Mouse (Mus musculus) cerebellum, adult 2 months (tissue): ENCODE results near the gene Cav1. TPM values are rescaled to one million over a fixed set of nuclear protein-coding genes. Genes with fewer than 3 reads are reported as not detected.

ENCODE experiments used
- DNase-seq, 2 experiments: peaks; one replicate each; pipeline ENCODE4 v3.0.0; 2021
- H3K27ac ChIP-seq: fragments of 200-500 bp; 2 replicates; pipeline ENCODE4 v1.5.1; 2012; ENCODE audit warnings: low read length, control low read depth, inconsistent platforms; ENCODE audit not compliant: insufficient read depth
- H3K27me3 ChIP-seq: fragments of 200-500 bp; 2 replicates; pipeline ENCODE4 v1.6.1; 2012; ENCODE audit warnings: inconsistent platforms, mild to moderate bottlenecking, low read length, moderate library complexity; ENCODE audit not compliant: control insufficient read depth, insufficient read depth
- H3K4me1 ChIP-seq: fragments of 200-500 bp; 2 replicates; pipeline ENCODE4 v1.6.1; 2011; ENCODE audit warnings: low read length; ENCODE audit not compliant: control insufficient read depth, insufficient read depth
- H3K4me3 ChIP-seq: fragments of 200-500 bp; replicated peaks from 2 replicates; pipeline ENCODE3; 2011; ENCODE audit warnings: mild to moderate bottlenecking, low read depth, low read length, control low read depth; ENCODE audit not compliant: insufficient read depth
- CTCF ChIP-seq: fragments of 200-500 bp; IDR thresholded peaks from 2 replicates; pipeline ENCODE4 v1.5.1; 2011; ENCODE audit warnings: low read depth, mild to moderate bottlenecking, control low read depth, low read length, moderate library complexity, borderline replicate concordance; ENCODE audit not compliant: insufficient read depth
- POLR2A ChIP-seq: fragments of 200-500 bp; IDR thresholded peaks from 2 replicates; pipeline ENCODE4 v1.6.1; 2011; ENCODE audit warnings: low read length, control low read depth, borderline replicate concordance; ENCODE audit not compliant: insufficient read depth
- WGBS: fragments of 180-500 bp; shearing (Covaris S2); methylation state at CpG from one replicate; pipeline ENCODE4 v1.1.7; 2018; 5-methylcytosine and 5-hydroxymethylcytosine counted together
- polyA plus RNA-seq: library from polyadenylated mRNA; depleted of rRNA; stranded (reverse); fragments of >200 nt; gene quantifications from 2 replicates; pipeline ENCODE4 v1.2.3, GENCODE M21; 2012; rRNA removed

The Cav1 gene
- polyA plus RNA-seq: 15.4 and 19.0 TPM in 2 replicates

GRCm38 (mm10) chr6:17305954-17306601 lies at the start of gene Cav1:
Gene Cav1 (plus strand): TSS chr6:17306335.
- DNase-seq: peak; percentile 51 to 53
- peak within 1 kb of the TSS; percentile 46 for H3K4me3 ChIP-seq
- 0% methylated on average over 26 of the region's 26 CpGs for WGBS
- TF ChIP-seq POLR2A (no peak), CTCF (no peak)
- H3K27ac ChIP-seq: no peak within 1 kb of the TSS
- 0 out of 2 replicates have a peak, but pooled peaks cover 4% of the 10 kb centered on the region for H3K4me1 ChIP-seq
- no peaks in the 10 kb centered on the region for H3K27me3 ChIP-seq

DNA sequence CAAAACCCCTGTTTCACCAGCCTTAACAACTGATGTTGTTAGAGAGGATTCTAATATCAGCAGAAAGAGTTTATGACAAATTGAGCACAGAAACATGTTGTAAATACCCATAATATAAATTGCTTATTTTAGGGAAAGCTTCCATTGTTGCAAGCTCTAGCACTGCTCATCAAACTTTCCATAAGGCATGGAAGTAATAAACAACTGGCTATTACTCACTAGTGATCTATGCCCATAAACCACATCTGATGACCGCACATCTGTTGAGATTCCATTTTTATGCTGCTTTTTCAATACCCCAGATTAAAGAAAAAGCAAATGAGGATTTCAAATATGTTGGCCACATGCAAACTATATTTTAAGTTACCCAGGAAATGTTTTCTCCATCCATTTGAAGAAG lies 48.0 kb upstream of the Cav1 start:
- 95% methylated on average over 1 of the region's 1 CpGs for WGBS
- no peak for DNase-seq

GRCm38 (mm10) chr6:17258911-17259310 lies 47.2 kb upstream of the Cav1 start:
- Histone ChIP-seq H3K27me3 (no peaks in the 10 kb centered on the region), H3K4me3 (no peak overlapping the region), H3K4me1 (no peaks in the 10 kb centered on the region), H3K27ac (no peak overlapping the region)
- no peak for TF ChIP-seq CTCF
- TF ChIP-seq POLR2A: no peak
- no peak for DNase-seq
- WGBS: 97% methylated on average over 1 of the region's 1 CpGs

More for the DNA sequence above, 48.0 kb upstream of the Cav1 start:
- Histone ChIP-seq H3K4me3 (no peak overlapping the region), H3K27me3 (no peaks in the 10 kb centered on the region), H3K27ac (no peak overlapping the region), H3K4me1 (no peaks in the 10 kb centered on the region)
- TF ChIP-seq POLR2A (no peak), CTCF (no peak)

GRCm38 (mm10) chr6:17262786-17263185 lies 43.3 kb upstream of the Cav1 start:
- TF ChIP-seq CTCF (no peak), POLR2A (no peak)
- Histone ChIP-seq H3K4me1 (no peaks in the 10 kb centered on the region), H3K27me3 (no peaks in the 10 kb centered on the region), H3K4me3 (no peak overlapping the region), H3K27ac (no peak overlapping the region)
- DNase-seq: no peak
- 63% methylated on average over 2 of the region's 2 CpGs for WGBS

- TF ChIP-seq POLR2A (no peak), CTCF (no peak)
- Histone ChIP-seq H3K4me3 (no peak overlapping the region), H3K27ac (no peak overlapping the region), H3K27me3 (no peaks in the 10 kb centered on the region), H3K4me1 (no peaks in the 10 kb centered on the region)
- no peak for DNase-seq
- WGBS: 79% methylated on average over 4 of the region's 4 CpGs
Observed at GRCm38 (mm10) chr6:17265043-17265442, 41.1 kb upstream of the Cav1 start.

- H3K27ac ChIP-seq: no peak overlapping the region
- no peaks in the 10 kb centered on the region for H3K27me3 ChIP-seq
- no peak for TF ChIP-seq CTCF
- no peak for TF ChIP-seq POLR2A
- no peak overlapping the region for H3K4me3 ChIP-seq
- no peak for DNase-seq
- no peaks in the 10 kb centered on the region for H3K4me1 ChIP-seq
- 51% methylated on average over 3 of the region's 3 CpGs for WGBS
Observed at GRCm38 (mm10) chr6:17266466-17266865, 39.7 kb upstream of the Cav1 start.

- Histone ChIP-seq H3K4me1 (no peaks in the 10 kb centered on the region), H3K27ac (no peak overlapping the region), H3K4me3 (no peak overlapping the region), H3K27me3 (no peaks in the 10 kb centered on the region; the same call in 1 of the 2 replicates)
- no peak for DNase-seq
- WGBS: 74% methylated on average over 3 of the region's 3 CpGs
- no peak for TF ChIP-seq CTCF
- no peak for TF ChIP-seq POLR2A
Observed at GRCm38 (mm10) chr6:17278366-17278765, 27.8 kb upstream of the Cav1 start.
